Mouse (Mus musculus) cerebellum, postnatal 10 days (tissue): ENCODE measurements at regions not wholly inside any gene's neighbourhood (a gene's known extent, or its start where the extent isn't known, plus 50 kb on each side); places are given as distances from the start of the nearest gene placed in this dataset.

Experiments used
- DNase-seq, 2 experiments: peaks; one replicate each; pipeline ENCODE4 v3.0.0; 2021; ENCODE audit warnings: mixed read lengths in 2 of 2

DNA sequence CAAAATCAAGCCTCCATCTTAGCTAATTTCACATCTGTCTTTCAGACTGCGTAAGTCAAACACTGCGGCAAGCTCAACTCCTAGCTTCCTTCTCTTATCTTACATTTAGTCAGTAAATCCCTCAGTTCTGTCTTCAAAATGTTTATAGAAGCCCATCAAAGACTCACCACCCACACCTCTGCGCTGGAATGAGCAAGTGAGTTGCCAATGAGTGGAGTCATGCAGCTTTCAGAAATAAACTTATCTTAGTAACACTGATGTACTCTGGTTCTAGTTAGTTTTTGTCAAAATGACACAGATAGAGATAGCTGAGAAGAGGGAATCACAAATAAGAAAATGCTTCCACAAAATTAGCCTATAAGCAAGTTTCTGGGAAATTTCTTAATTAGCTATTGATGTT is 280.7 kb upstream of the Prkd1 start:
- DNase-seq, result no peak

DNA sequence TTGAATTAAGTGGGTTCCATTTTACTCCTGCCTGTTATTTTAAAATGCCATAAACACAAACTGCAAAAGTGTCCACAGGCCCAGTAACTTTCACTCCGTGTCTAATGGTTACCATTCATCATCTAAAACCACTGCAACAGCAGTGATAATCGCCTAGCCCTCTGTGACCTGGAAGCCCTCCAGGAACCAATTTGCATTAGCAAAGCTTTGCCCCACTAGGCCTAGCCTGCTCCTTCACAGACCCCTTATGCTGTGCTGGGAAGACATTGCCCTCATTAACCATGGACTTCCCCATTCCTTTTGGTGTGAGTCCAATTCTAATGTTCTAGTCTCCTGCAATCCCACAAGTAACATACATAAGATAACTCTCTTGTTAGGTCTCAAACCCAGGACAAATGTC is 277.3 kb upstream of the Prkd1 start:
- peak in 1 of 2 experiments; percentile 22 for DNase-seq

DNA sequence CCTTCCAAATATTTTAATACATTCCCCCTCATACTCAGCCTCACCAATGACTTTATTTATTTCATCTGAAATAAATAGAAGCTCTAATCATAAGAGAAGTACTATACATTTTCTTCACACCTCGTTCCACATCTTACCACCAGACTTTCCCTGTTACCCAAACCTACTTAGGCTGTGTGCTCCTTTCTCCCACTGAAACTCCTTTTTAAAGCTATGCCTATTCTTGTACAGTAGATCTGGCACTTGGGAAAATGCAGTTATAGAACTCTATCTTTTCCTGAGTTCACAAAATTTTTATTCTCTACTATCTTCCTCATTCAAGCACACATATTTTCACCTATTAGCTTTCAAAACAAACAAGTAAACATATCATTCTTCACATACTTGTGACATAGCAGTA is 272.8 kb upstream of the Prkd1 start:
- DNase-seq, result no peak

DNA sequence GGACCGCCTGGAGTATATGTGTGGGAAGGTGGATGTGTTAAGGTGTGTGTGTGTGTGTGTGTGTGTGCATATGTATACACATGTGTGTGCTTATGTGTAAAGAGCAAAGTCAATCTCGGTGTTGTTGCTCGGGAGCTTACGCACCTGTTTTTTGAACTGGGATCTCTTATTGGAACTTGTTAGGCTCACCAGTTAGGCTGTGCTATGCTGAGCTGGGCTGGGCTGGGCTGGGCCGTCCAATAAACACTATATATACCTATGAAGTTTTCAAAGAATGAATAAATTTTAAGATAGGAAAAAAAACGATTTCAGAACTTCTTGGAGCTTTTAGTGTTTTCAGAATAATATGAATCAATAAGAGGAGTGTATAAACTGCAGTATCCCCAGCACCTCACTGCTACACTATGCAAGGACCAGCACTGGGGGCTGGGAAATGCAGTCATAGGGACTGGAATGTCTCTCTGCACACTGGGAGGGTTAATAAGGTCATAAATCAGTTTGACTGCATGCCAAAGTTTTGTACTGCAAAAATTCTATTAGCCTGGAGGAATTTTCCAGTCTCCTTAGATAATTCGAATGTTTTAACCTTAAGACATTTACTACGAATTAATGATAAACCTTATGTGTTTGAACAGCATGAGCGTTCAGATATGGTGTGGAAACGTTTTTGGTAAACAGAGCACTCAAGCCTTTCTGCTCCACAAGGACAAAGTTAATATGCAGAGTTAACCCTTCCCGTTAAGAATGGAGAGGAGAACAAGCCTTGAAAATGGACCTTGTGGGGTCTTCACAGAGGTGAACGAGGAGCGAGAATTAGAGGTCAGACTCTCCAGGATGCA is 250.9 kb upstream of the Prkd1 start:
- no peak for DNase-seq

DNA sequence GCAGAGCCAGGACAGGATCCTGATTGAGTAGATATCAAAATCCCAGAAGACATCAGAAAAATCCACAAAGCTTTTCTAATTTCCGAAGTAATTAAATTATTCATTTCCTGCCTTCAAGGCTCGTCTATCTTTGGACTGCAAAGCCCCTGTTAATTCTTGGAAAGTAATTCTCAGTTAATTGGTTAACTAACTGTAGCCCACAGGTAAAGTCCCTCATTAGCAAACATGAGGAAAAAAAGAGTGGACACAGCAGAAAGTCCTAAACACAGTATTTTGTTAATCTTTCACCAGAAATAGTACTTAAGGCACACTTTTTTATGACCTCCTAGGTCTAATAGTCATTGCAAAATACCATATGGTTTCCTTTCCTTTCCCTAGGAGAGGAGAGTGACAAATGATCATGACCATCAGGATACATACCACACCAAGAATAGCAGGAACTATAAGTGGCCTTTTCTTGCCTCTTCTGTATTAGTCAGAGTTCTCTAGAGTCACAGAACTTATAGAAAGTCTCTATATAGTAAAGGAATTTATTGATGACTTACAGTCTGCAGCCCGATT is 248.8 kb upstream of the Prkd1 start:
- DNase-seq, result no peak

DNA sequence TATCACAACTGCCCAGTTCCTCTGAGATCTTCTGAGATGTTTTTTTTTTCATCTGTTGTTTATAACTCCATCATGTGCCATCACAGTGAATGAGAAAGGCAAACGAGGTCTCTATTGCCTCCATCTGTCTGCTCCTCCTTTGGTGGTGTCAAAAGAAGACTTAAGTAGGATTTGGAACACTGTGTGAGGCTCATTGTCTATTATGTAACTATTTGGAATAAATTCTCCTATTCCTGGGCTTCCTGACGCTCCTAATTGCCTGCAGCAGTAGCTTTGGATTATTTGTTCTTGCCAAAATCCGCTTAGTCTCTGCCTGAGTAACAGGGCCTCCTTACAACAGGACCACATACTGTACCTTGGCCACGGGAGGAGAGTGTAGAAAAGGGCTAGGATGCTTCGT is 244.7 kb upstream of the Prkd1 start:
- DNase-seq, result no peak

DNA sequence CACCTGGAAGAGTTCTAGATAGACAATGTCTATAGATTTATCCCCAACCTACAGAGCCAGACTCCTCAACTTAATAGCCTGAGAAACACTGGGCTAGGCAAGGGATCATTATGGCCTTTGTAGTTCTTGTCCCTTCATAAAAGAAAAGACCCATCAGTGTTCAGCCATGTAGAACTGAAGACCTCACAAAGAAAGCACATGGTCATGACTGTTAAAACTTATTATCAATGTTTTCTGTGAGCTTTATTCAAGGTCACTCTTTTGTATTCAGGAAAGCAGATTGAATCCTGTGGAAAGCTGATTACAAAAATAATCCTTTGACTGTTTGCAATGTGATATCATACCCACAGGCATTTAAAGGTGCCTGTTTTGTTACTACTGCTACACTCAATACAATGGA is 226.9 kb upstream of the Prkd1 start:
- no peak for DNase-seq

DNA sequence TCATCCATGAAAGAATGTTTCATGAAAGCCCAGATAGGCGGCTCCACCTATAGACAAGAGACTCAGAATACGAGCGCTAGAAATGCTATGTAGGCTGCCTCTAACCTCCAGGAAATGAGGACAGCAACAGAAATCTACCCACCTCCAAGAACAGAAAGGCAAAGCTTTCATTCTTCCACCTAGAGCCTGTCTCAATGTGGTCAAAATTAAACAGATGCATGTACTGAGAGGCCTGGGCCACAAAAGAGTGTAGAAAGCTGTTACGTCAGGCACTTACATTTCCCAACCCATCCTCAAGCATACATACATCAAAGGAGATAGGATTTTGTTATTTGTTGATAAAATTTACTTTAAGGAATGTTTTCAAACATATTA is 225.1 kb upstream of the Prkd1 start:
- no peak for DNase-seq

DNA sequence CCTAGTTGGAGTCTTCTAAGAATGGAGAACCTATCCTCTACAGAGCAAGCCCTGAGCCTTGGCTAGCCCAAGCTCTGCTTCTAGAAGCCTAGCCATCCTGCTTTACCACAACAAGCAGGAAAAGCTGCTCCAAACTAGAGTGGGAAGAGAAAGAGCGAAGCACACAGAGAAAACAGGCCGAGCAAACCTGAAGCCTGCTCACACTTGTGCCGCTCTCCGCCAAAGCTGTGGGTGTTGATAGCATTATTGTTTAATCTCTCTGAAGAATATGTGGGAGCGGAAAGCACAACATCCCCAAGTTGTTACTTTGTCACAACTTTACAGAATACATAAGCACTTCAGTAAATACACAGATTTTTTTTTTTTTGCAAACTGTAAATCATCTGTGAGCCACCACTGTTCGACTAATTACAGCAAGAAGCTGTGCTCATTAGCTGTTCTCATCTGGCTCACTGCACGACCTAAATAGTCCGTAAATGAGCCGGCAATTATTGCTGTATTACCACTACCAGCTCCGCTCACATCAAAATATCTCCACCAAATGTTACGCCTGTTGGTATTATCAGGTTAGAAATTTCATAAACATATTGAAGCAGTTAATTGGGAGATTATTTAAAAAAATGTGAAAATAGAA is 224.6 kb upstream of the Prkd1 start:
- no peak for DNase-seq

DNA sequence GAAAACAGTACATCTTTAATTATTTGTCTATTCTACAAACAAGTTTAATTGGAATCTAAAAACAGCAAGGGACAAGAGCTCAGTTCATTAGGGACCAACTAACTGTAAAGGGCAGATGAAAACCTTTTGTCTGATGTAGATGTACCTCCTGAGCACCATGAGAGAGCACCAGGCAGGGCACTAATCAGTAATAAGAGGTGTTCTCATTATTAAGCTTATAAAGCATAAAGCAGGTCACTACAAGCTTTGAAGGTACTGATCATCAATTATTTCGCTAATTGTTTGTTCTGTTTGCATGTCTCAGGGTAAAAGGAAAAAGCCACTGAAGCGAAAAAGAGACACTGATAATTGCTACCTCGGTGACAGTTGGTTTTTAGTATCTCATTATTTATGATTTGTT is 202.7 kb upstream of the Prkd1 start:
- no peak for DNase-seq

DNA sequence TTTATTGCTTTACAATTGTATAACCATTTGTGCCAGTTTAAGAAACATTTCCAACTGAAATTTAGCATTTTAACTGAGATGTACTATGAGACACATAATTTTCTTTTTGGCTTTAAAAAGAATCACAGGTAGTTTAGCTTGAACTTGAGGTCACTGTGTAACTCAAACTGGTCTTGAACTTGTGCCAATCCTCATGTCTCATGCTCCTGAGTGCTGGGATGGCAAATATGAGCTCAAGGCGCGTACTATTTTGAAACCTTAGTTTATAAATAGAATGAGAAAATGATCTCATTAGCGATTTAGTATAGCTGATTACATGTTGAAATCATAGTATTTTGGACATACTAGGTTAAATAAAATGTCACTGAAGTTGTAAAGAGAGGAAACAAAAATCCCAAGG is 199.1 kb upstream of the Prkd1 start:
- DNase-seq, result no peak

DNA sequence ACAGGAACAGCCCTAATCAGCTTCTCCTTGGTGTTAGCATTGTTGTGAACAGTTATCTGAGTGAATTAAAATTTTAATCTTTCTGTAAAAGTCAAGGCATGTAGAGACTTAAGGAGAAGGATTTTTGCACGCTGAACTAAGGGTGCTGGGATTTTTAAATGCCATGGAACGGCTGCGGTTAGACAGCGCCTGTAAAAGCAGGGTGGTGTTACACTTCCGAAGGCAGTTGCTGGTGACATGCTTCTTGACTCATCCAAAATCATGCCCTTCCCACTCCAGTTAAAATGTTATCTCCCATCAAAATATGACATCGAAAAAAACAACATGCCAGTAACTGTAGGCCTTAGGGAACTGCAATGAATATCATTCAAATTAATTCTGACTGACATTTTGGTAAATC is 193.8 kb upstream of the Prkd1 start:
- no peak for DNase-seq

DNA sequence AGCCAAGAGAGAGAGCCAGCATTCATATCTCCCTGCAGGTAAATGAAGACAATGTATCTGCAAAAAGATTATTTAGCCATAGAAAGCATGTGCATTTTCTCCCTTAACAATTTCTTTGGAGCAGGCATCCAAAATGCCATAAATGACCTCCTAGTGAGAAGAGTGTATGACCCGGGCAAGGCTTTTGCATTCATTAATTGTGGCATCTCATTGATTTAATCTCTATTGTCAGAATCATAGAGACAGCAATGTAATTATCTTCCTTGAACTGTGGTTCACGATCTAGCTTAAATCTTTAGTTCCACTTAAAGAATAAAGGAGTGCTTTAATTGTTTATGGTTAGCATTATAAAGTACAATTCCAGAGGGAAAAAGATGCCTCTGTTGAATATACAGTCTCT is 190.5 kb upstream of the Prkd1 start:
- DNase-seq, result no peak

DNA sequence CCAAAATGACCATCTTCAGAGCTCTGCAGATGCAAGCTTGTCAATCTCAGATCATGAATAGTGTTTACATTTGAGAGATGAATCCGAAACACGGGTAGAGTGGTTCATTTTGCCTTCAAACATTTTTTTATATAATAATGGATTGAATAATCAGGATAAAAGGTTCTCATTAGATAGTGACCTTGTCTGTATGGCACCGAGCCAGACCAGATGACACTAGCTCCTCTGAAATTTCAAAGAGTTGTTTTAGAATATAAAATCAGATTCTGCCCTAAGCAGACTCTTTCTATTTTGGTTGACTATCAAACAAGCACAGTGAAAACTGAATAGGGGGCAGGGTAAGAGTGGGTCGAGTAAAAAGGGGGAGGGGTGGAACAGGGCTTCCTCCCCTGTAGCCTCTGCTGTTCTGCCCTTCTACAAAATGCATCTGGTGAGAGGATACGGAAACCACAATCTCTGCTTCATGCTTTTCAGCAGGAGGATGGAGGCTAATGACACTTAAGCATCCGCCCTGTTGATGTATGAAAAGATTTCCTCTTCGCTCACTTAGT is 159.9 kb upstream of the Prkd1 start:
- DNase-seq, result peak; percentile 3 to 9

DNA sequence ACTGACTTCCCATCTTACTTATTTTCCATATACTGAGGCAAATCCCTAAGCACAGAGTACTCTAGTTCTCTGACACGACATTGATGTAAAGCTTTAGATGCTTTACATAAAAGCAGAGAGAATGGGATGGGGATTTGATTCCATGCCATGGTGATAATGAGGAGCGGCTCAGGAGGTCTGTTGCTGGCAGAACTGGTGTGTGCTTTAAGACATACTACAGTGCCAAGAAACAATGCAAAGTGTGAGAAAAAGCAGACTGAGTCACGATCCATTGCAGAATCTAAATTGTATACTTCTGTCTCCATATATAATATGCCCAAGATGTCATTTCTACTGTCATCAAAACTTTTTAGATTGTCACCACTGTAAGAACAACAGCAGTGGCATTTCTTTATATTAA is 155.5 kb upstream of the Prkd1 start:
- no peak for DNase-seq

DNA sequence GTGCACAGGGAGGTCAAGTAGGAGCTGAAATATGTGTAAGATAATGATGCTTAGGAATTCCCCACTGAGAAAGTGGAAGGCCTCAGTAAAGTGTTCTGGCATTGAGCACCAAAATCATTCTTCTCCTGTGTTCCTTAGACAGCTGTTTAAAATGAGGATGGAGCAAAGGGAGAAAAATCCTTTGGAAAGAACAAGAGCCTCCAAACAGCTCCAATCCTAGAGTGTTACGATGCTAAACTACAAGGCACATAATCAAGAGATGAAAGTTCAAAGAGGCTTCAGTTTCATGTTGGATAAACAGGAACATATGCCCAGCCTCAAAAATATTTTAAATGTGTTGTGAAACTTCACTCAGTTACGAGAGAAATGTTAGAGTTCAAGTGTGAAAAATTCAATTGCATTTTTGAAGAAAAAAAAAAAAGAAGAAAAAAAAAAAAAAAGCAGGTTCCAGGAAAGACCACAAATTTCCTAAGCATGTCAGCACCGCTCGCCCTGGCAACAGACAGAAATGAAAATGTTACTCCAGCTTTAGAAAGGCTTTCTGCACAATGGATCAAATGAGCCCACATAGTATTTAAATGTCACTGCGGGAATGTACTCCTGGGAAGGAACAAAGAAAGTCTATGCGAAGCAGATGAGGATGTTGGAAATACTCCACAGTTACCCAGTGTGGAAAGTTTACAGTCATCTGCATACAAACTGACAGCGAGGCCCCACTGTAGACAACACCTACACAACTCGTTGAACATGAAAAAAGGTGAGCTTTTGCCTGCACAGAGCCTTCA is 116.5 kb upstream of the Prkd1 start:
- no peak for DNase-seq

DNA sequence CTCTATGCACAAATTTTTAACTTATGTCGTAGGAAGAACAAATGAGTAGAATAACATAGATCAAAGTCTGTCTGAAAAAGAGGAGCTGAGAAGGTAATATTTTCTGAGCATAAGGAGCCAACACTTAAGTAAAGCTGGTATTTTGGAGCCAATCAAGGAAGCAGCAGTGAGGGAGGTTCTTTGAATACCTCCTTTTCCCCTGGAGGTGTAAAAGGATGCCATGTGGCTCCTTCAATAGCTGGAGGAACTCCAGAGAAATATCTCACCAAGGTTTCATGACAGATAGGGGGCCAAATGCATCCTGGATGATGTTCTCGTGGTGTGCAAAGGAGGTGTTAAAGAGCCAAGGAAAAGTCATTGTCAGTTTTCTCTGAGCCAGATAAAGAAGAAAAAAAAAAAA is 115.6 kb upstream of the Prkd1 start:
- peak in 1 of 2 experiments; percentile 2 for DNase-seq

DNA sequence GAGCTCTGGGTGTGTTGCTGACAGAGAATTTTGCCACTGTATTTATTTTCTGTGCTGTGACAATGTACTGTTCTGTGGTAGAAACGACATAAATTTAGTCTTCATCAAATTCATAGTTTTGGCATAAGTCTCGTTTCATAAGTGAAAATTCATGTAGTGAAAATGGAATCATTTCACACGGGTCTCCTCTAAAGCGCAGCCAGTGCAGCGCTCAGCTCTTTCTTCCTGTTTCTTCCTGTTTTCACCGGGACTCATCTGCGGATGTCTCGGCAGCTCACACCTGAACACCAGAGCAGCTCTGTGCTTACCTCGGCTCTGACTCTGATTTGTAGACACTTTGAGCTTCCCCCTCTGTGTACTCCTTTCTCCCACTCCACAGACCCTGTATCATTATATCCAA is 85.2 kb upstream of the Prkd1 start:
- DNase-seq, result no peak

DNA sequence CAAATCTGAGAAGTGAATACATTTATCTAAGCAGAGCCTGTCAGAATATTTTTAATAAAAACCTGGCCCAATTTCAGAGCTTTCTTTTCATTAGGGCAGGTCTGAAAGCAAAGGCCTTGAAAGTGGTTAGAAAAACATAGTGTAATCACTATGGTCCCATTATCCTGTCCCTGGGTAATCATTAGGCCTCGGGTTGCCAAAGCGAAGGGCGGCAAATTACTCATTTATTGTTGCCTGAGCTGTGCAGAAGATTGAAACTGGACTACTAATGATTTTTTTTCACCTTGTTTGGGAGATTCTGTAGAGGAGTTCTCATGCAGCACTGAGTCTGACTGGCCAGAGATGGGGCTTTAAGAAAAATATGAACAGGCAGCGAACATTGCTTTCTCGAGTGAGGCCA is 63.7 kb upstream of the Prkd1 start:
- no peak for DNase-seq

DNA sequence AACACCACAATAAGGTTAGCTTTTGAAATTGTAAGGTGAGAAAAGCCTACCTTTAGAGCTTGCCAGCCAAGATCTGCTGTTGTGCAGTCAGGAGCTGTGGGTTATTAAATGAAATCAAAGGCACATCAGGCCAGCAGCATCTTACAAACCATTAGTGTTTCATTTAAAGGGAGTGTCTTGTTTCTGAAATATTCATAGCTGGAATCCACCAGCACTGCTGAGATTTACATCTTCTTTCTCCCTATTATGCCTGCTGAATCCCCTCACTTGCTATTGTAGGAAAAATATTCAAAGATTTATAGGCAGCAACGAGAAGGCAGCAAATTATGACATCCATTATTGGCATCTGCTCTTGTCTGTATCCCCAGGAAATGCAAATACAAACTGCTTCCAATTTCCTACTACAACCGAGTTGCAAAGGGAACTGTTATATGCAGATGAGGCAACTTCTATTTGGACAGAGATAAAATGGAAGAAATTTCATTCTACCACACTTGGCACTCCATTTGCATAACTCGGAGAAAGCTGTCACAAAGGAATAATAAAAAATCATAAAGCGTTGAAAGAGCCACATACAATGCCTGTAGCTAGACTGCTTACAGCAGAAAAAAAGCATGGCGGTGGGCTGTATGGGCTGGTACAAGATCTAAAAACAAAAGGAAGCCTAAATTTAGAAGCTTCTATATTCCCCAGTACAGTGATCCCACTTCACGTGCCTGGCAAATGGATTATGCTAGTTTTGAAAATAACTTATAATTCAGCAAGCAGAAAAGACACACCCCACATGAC is 60.3 kb upstream of the Prkd1 start:
- no peak for DNase-seq

DNA sequence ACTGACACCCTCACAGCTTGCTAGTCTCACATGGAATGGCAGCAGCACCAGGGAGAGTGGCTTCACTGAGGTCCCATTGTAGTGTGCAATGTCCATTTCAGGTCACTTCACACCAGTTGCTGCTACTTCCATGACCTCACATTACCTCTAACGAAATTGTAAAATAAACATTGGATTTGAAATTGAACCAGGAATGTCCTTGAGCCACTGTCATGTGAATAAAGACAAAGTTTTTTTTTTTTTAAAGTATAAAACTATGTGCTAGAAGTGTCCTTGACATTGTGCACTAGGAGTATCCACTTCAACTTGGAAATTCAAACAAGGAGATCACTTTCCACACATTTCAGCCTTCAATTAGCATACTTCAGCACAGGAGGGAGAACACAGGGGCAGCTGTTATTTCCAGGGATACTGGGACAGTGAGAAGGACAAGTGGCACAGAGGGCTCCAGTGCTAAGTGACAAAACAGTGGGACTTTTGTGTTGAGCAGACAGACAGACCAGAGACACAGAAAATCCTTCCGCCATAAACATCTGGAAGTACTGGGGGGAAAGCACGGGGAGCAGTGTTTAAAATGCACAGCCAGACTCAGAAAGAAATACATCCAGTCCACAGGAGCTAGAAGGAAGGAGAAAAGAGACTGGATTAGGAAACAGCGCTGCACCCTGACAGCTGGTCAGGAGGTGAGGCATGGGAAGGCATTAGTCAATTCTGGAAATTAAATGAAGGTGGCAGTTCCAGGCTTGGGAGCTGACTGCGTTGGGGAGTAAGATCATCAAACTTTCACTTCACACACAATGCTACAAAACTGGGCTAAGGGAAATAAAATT is 49.9 kb upstream of the Prkd1 start:
- DNase-seq, result peak in 1 of 2 experiments; percentile 3
